Comparison of ENCODE assay signal across 8 mouse cellular contexts in genomic region chr2:174917146-174917905, GRCm38 (mm10).
DNase-seq lines count a peak whose midpoint lies in the region; ATAC-seq lines count a peak whose summit lies in the region.

No protein-coding gene starts in this region.

- H3K27ac ChIP-seq in lung, embryonic 15.5 days = no peak overlapping the region
- no peak overlapping the region for H3K27ac ChIP-seq in intestine, embryonic 15.5 days

- no peaks in the 10 kb centered on the region for H3K36me3 ChIP-seq in lung, embryonic 15.5 days
- H3K36me3 ChIP-seq in intestine, embryonic 15.5 days = no peaks in the 10 kb centered on the region

- H3K4me3 ChIP-seq in lung, embryonic 15.5 days = no peak overlapping the region
- no peak overlapping the region for H3K4me3 ChIP-seq in intestine, embryonic 15.5 days (replicated peaks)

- DNase-seq in cerebellum, adult 8-10 months = no peak
- no peak for DNase-seq in lung, postnatal 36 days
- DNase-seq in retina, postnatal 7 days (ENCODE audit: low read depth, low spot score) = peak; percentile 54
- no peak for DNase-seq in urinary bladder, postnatal 25 days (ENCODE audit: low spot score)
- DNase-seq in adrenal gland, postnatal 4 days (ENCODE audit: low spot score in 2 of 2) = no peak

- no peak overlapping the region for H3K9ac ChIP-seq in lung, embryonic 15.5 days
- H3K9ac ChIP-seq in intestine, embryonic 15.5 days = no peak overlapping the region

- WGBS in lung, embryonic 15.5 days = 26% methylated on average over 10 of the region's 10 CpGs
- WGBS in intestine, embryonic 15.5 days = 32% methylated on average over 10 of the region's 10 CpGs

- ATAC-seq in cerebellum, adult (ENCODE audit: insufficient number of reproducible peaks, low FRiP score, low TSS enrichment) = peak; percentile 69; the same call in 1 of the 2 replicates
- ATAC-seq in lung, embryonic 15.5 days (ENCODE audit: borderline replicate concordance, extremely low read depth, low FRiP score, low TSS enrichment) = peak; percentile 44; the same call in 1 of the 2 replicates
- peak; percentile 57 for ATAC-seq in intestine, embryonic 15.5 days

- H3K27me3 ChIP-seq in lung, embryonic 15.5 days = no peaks in the 10 kb centered on the region
- no peaks in the 10 kb centered on the region for H3K27me3 ChIP-seq in intestine, embryonic 15.5 days (replicated peaks)

- peak overlapping the region; percentile 25; the same call in 1 of the 2 replicates for H3K4me2 ChIP-seq in lung, embryonic 15.5 days
- 0 out of 2 replicates have a peak overlapping the region, but pooled peaks have one; percentile 11 for H3K4me2 ChIP-seq in intestine, embryonic 15.5 days (replicated peaks)

- H3K4me1 ChIP-seq in lung, embryonic 15.5 days = peaks cover 6% of the 10 kb centered on the region; the same call in 1 of the 2 replicates
- H3K4me1 ChIP-seq in intestine, embryonic 15.5 days (replicated peaks) = no peaks in the 10 kb centered on the region

- no peaks in the 10 kb centered on the region for H3K9me3 ChIP-seq in lung, embryonic 15.5 days
- no peaks in the 10 kb centered on the region for H3K9me3 ChIP-seq in intestine, embryonic 15.5 days
